Mouse (Mus musculus) liver, embryonic 15.5 days (tissue): ENCODE measurements around the gene Cacnb1. TPM values are rescaled to one million over a fixed set of nuclear protein-coding genes. Genes with fewer than 3 reads are reported as not detected.

ENCODE experiments used
- ATAC-seq: fragments of 200-750 bp; cut with Nextera tagmentation; 2 replicates; pipeline ENCODE4 v1.8.0; 2017; ENCODE audit warnings: moderate number of reproducible peaks, mild to moderate bottlenecking, moderate library complexity; ENCODE audit not compliant: insufficient read depth
- H3K27ac ChIP-seq: fragments of 300-500 bp; sonication (generic); replicated peaks from 2 replicates; pipeline ENCODE4 v1.5.1; 2015; ENCODE audit warnings: mild to moderate bottlenecking, inconsistent platforms
- H3K27me3 ChIP-seq: fragments of 300-500 bp; sonication (generic); 2 replicates; pipeline ENCODE4 v1.6.1; 2015; ENCODE audit warnings: mild to moderate bottlenecking, inconsistent platforms
- H3K36me3 ChIP-seq: fragments of 300-500 bp; sonication (generic); replicated peaks from 2 replicates; pipeline ENCODE4 v1.6.1; 2015; ENCODE audit warnings: moderate library complexity, mild to moderate bottlenecking, inconsistent platforms
- H3K4me1 ChIP-seq: fragments of 300-500 bp; sonication (generic); replicated peaks from 2 replicates; pipeline ENCODE4 v1.6.1; 2015; ENCODE audit warnings: inconsistent platforms
- H3K4me2 ChIP-seq: fragments of 300-500 bp; sonication (generic); 2 replicates; pipeline ENCODE4 v1.6.1; 2015; ENCODE audit warnings: moderate library complexity, mild to moderate bottlenecking, inconsistent platforms
- H3K4me3 ChIP-seq: fragments of 300-500 bp; sonication (generic); replicated peaks from 2 replicates; pipeline ENCODE4 v1.5.1; 2015; ENCODE audit warnings: mild to moderate bottlenecking, inconsistent platforms
- H3K9ac ChIP-seq: fragments of 300-500 bp; sonication (generic); 2 replicates; pipeline ENCODE4 v1.6.1; 2015; ENCODE audit warnings: moderate library complexity, mild to moderate bottlenecking, inconsistent platforms
- H3K9me3 ChIP-seq: fragments of 300-500 bp; sonication (generic); replicated peaks from 2 replicates; pipeline ENCODE4 v1.6.1; 2016; ENCODE audit warnings: inconsistent platforms
- WGBS: fragments of 180-500 bp; shearing (Covaris S2); methylation state at CpG from one replicate; pipeline ENCODE4 v1.1.7; 2015; ENCODE audit warnings: mixed read lengths; ENCODE audit not compliant: insufficient replicate concordance; 5-methylcytosine and 5-hydroxymethylcytosine counted together
- polyA plus RNA-seq: library from polyadenylated mRNA; unstranded; fragments of >200 nt; fragmentation: Nextera tagmentation; extraction: Ambion mirVana; gene quantifications from 2 replicates; pipeline ENCODE4 v1.2.1, GENCODE M21; 2015

Cacnb1 gene
- polyA plus RNA-seq, 1 experiment from 2014 or later: 1.6 TPM

DNA sequence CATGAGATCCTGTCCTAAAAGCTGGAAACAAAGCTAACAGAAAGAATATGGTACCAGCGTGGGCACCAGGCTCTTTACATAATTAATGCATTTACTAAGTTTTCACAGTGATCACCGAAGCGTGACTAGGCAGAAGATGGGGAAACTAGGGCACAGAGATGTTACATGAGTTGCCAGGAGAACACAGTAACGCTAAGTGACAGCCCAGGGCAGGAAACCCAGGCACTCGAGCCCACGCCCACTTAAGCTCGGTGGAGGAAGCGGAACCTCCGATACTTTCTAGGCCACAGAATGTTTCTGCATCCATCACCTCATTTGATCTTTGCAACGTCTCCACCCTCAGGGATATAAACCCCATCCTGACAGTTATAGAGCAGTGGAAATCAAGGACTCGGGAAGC, 14.7 kb downstream of the Cacnb1 start:
- Histone ChIP-seq H3K9ac (no peak overlapping the region), H3K4me1 (peaks cover 4% of the 10 kb centered on the region), H3K27me3 (peaks cover 46% of the 10 kb centered on the region), H3K4me3 (no peak overlapping the region), H3K36me3 (no peaks in the 10 kb centered on the region), H3K9me3 (no peaks in the 10 kb centered on the region), H3K27ac (no peak overlapping the region), H3K4me2 (no peak overlapping the region)
- ATAC-seq: no peak
- 42% methylated on average over 11 of the region's 11 CpGs for WGBS

DNA sequence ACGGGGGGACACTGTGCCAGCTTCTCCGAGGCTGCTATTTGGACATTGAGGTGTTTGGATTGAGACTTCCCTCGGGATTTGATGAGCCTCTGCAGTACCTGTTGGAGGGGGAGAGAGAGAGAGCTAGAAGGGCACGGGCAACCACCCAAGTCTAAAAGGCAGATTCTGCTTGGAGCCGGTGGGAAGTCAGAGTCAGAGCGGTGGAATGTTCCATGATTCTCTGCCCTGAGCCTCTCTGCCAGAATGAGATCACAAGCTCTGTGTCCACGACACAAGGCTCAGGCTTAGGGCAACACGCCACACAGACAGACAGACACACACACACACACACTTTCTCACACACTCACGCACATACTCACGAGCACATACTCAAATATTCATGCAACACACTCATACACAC, 17.1 kb downstream of the Cacnb1 start:
- no peak overlapping the region for H3K4me2 ChIP-seq
- no peak for ATAC-seq
- no peak overlapping the region for H3K27ac ChIP-seq
- H3K36me3 ChIP-seq: no peaks in the 10 kb centered on the region
- H3K9ac ChIP-seq: no peak overlapping the region
- WGBS: 76% methylated on average over 10 of the region's 10 CpGs
- peaks cover 16% of the 10 kb centered on the region for H3K4me1 ChIP-seq
- no peak overlapping the region for H3K4me3 ChIP-seq
- peaks cover 51% of the 10 kb centered on the region for H3K27me3 ChIP-seq
- no peaks in the 10 kb centered on the region for H3K9me3 ChIP-seq

DNA sequence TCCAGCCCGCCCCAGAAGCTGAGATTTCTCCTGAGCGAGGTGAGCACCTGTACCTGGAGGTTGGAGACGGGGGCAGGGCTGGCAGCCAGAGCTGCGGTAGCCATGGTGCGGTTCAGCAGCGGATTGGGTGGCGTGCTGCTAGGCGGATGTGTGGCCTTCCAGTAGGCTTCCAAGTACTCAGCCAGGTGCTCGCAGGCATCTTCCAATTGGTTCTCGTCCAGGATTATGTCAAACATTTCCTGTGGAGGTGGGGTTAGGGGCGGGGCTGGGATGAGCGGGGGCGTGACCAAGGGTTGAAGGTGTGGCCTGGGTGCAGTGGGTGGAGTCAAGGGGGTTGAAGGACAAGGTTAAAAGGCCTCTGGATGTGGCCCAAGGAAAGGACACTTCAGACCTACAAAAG, 17.8 kb downstream of the Cacnb1 start:
- Histone ChIP-seq H3K27ac (no peak overlapping the region), H3K4me3 (no peak overlapping the region), H3K4me2 (no peak overlapping the region; the same call in 1 of the 2 replicates), H3K27me3 (peaks cover 54% of the 10 kb centered on the region), H3K36me3 (no peaks in the 10 kb centered on the region), H3K4me1 (peaks cover 21% of the 10 kb centered on the region), H3K9me3 (no peaks in the 10 kb centered on the region), H3K9ac (no peak overlapping the region)
- ATAC-seq: peak; percentile 16; the same call in 1 of the 2 replicates
- 37% methylated on average over 13 of the region's 13 CpGs for WGBS

DNA sequence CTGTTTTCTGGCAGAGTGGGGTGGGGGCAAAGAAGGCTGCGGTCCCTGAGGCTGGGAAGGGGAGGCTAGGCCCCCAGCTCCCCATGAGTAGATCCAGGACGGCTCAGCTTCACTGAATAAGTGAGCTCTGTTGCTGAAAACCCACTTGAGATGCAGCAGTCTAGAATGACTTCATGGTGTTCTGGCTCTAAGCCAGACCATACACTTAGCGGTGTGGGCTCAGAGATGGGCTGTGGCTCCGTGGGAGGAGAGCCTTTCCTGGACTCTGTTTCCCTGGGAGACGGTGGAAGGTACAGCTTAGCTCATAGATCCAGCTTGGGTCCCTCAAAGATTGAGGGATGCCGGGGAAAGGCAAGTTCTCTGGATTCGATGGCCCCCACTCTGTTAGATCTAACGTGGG, 18.7 kb downstream of the Cacnb1 start:
- H3K4me2 ChIP-seq: no peak overlapping the region
- H3K9ac ChIP-seq: no peak overlapping the region
- H3K4me1 ChIP-seq: peaks cover 28% of the 10 kb centered on the region
- H3K4me3 ChIP-seq: no peak overlapping the region
- no peak for ATAC-seq
- no peaks in the 10 kb centered on the region for H3K9me3 ChIP-seq
- peaks cover 62% of the 10 kb centered on the region for H3K27me3 ChIP-seq
- 66% methylated on average over 8 of the region's 8 CpGs for WGBS
- no peaks in the 10 kb centered on the region for H3K36me3 ChIP-seq
- no peak overlapping the region for H3K27ac ChIP-seq

DNA sequence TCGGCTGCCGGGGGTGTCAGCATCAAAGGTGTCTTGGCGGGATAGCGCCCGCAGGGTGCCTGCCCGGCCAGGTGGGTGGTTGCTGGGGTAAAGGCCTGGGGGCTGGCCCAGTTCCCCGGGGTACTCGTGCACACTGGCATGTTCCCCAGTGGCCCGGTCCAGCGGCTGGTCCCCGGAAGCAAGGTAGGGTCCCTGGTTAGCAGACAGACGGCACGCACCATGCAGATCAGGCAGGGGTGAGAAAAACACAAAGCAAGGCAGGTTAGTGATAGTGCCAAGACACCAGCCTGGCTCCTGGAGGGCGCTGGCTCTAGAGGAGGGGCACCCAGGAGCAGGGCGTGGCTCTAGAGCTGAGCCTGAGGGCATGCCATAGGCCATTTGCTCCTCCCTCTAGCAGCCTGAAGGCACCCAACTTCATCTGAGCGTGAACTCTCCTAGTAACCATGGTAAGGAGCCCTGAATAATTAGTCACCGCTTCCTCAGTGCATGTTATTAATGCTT, 19.6 kb downstream of the Cacnb1 start:
- Histone ChIP-seq H3K27ac (no peak overlapping the region), H3K27me3 (peaks cover 62% of the 10 kb centered on the region), H3K36me3 (no peaks in the 10 kb centered on the region), H3K9ac (no peak overlapping the region), H3K4me3 (peak overlapping the region; percentile 26; the same call in 1 of the 2 replicates), H3K4me2 (peak overlapping the region; percentile 57), H3K4me1 (peaks cover 36% of the 10 kb centered on the region), H3K9me3 (no peaks in the 10 kb centered on the region)
- WGBS: 33% methylated on average over 17 of the region's 17 CpGs
- ATAC-seq: peak; percentile 12; the same call in 1 of the 2 replicates

DNA sequence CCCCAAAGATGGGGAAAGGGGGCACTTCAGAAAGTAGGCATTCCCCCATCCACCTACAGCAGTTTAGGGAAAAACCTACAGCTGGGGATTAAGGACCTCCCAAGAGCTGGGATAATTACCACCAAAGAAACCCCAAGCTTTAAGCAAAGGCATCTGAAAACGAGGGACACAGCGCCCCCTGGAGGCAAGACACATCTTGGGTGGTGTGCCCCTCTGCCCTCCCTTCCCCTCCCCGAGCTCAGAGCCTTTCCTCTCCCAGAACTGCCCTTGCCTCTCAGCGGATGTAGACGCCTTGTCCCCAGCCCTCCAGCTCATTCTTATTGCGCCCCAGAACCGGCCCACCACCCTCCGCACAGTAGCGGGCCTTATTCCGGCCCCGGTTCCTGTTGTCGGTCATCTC, 20.2 kb downstream of the Cacnb1 start:
- Histone ChIP-seq H3K4me1 (peaks cover 42% of the 10 kb centered on the region), H3K4me2 (peak overlapping the region; percentile 57), H3K9ac (no peak overlapping the region), H3K36me3 (no peaks in the 10 kb centered on the region), H3K4me3 (peak overlapping the region; percentile 26), H3K27me3 (peaks cover 62% of the 10 kb centered on the region), H3K27ac (no peak overlapping the region), H3K9me3 (no peaks in the 10 kb centered on the region)
- no peak for ATAC-seq
- 6% methylated on average over 12 of the region's 12 CpGs for WGBS

DNA sequence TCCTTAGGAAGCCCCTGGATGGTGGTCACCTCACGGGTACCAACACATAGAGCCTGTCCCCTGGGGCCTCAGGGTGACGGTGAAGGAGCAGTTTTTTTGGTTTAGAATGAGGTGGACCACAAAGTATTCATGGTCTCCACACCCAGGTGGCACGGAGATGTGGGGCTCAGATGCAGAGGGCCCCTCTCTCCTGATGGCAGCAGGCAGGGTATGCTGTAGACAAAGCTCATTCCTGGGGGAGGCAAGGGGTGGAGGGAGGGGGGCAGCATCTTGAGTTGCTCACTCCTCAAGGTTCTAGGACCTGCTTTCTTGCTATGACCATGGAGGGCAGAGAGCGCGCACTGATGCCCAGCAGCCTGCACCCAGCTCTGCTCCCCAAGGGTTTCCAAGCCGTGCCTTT, 20.8 kb downstream of the Cacnb1 start:
- H3K4me2 ChIP-seq: no peak overlapping the region
- no peak overlapping the region for H3K27ac ChIP-seq
- H3K4me1 ChIP-seq: peaks cover 44% of the 10 kb centered on the region
- no peak overlapping the region for H3K4me3 ChIP-seq
- peaks cover 66% of the 10 kb centered on the region for H3K27me3 ChIP-seq
- H3K9me3 ChIP-seq: no peaks in the 10 kb centered on the region
- no peak for ATAC-seq
- H3K9ac ChIP-seq: no peak overlapping the region
- no peaks in the 10 kb centered on the region for H3K36me3 ChIP-seq
- WGBS: 45% methylated on average over 6 of the region's 6 CpGs

DNA sequence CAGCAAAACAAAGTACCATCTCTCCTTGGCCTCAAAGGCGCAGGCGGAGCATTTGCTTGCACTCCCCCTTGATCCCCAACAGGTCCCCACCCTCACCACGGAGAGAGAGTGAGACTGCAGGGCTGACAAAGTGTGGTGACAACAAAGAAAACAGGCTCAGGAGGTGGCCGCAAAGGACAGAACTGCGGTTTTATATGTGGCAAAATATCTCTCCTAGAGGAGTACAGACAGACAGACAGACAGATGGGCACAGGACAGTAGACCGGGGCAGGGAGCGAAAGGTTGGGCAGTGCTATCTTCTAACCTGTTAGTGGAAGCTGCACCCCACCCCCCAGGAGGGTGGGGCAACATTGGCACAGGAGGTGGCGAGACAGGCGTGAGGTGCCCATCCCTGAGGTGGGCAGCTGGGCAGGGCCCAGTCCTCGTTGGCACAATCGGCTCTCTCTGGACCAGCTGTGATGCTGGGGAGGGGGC, 21.4 kb downstream of the Cacnb1 start:
- no peak overlapping the region for H3K4me2 ChIP-seq
- peaks cover 44% of the 10 kb centered on the region for H3K4me1 ChIP-seq
- ATAC-seq: no peak
- no peak overlapping the region for H3K27ac ChIP-seq
- 29% methylated on average over 11 of the region's 11 CpGs for WGBS
- H3K9me3 ChIP-seq: no peaks in the 10 kb centered on the region
- peaks cover 71% of the 10 kb centered on the region for H3K27me3 ChIP-seq
- H3K36me3 ChIP-seq: no peaks in the 10 kb centered on the region
- H3K9ac ChIP-seq: no peak overlapping the region
- H3K4me3 ChIP-seq: no peak overlapping the region

DNA sequence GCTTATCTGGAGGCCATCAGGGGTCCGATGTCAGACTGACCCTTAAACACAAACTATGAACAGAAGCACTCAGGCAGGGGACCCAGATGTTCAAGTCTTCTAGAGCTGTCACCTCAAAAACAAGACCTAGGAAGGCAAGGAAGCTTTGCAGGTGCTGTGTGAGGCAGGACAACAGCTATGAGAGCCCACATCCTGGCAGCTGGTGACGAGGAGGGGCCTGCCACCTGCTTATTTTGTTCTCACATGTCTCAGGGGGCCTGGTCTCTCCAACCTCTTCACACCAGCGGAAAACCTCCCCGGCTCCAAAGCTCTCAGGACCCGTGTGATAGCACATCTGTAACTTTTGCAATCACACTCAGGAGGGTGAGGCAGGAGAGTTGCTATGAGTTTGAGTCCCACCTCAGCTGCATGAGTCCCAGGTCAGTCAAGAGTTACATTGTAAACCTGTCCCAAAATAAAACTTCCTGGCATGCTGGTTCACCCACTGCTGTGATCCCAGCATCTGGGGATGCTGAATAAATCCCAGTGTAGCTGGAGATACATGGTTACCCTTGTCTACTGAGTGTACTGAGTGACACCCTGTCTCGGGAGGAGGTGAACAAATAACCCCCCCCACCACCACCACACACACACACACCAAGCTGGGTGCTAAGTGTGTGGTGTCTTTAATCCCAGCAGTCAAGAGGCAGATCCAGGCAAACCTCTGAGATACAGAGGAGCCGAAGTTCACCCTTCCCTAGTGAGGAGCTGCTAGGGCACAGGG, 22.3 kb downstream of the Cacnb1 start:
- Histone ChIP-seq H3K27ac (no peak overlapping the region), H3K9me3 (no peaks in the 10 kb centered on the region), H3K36me3 (no peaks in the 10 kb centered on the region), H3K4me2 (no peak overlapping the region), H3K27me3 (peaks cover 77% of the 10 kb centered on the region), H3K4me3 (no peak overlapping the region), H3K9ac (no peak overlapping the region), H3K4me1 (peaks cover 52% of the 10 kb centered on the region)
- 29% methylated on average over 7 of the region's 7 CpGs for WGBS
- ATAC-seq: no peak

DNA sequence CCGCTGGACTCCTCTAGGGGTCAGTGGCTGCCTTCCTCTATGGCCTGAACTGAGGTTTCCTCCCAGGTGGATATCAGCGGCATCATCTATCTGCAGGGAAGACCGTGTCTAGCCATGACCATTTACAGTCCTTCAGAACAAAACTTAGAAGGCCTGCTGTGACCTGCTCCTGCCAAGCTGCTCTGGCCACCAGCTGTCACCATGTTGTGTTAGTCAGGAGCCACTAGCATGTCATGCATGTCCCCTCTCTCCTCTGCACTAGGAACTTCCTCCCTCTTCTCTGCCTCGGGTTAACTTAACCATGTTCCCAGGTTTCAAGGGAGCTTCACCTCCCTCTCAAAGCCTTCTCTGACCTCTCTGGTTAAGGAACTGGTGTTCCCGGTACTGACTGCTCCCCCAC, 23.1 kb downstream of the Cacnb1 start:
- Histone ChIP-seq H3K4me2 (no peak overlapping the region; the same call in 1 of the 2 replicates), H3K9ac (no peak overlapping the region), H3K4me3 (no peak overlapping the region), H3K9me3 (no peaks in the 10 kb centered on the region), H3K27ac (0 out of 2 replicates have a peak overlapping the region, but pooled peaks have one; percentile 9), H3K27me3 (peaks cover 78% of the 10 kb centered on the region), H3K4me1 (peaks cover 60% of the 10 kb centered on the region), H3K36me3 (no peaks in the 10 kb centered on the region)
- no peak for ATAC-seq
- 43% methylated on average over 5 of the region's 5 CpGs for WGBS

DNA sequence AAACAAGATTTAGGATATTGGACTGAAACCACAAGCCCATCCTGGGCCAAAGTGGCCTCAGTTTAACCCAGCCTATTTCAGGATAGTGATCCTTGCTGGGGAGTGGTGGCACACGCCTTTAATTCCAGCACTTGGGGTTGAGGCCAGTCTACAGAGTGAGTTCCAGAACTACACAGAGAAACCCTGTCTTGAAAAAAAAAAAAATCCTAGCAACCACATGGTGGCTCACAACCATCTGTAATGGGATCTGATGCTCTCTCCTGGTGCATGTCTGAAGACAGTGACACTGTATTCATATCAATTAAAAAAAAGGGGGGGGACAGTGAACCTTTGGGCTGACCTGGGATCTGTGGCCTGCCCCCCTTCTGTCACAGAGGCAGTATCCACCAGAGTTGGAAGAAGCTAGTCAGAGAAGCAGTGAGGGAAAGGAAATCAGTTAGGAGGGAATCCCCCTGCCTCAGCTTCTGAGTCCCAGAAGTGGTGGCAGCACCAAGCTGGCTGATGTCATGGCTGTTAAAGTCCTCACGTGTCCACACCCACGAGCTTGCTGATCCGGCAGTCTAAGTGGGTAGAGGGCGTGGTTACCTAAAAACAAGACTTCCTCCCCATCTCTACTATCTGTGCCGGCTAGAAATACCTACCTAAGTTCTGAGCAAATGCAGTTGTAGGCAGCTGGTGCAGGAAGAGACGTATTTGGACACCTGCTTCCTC, 23.8 kb downstream of the Cacnb1 start:
- 21% methylated on average over 7 of the region's 7 CpGs for WGBS
- no peaks in the 10 kb centered on the region for H3K36me3 ChIP-seq
- no peak overlapping the region for H3K27ac ChIP-seq
- H3K4me3 ChIP-seq: no peak overlapping the region
- H3K4me1 ChIP-seq: peaks cover 67% of the 10 kb centered on the region
- no peak overlapping the region for H3K9ac ChIP-seq
- H3K4me2 ChIP-seq: no peak overlapping the region
- ATAC-seq: no peak
- H3K27me3 ChIP-seq: peaks cover 71% of the 10 kb centered on the region
- H3K9me3 ChIP-seq: no peaks in the 10 kb centered on the region
